Mouse (Mus musculus) lung, postnatal 10 days (tissue): ENCODE measurements around the gene Rbm7.
"Not testable (repeated sequence)": the region's sequence is repeated elsewhere in the genome, so short reads cannot be mapped to it uniquely, and the experiment has no call there.

Experiments
- DNase-seq: peaks from one replicate; pipeline ENCODE4 v3.0.0; 2021

Gene Rbm7

DNA sequence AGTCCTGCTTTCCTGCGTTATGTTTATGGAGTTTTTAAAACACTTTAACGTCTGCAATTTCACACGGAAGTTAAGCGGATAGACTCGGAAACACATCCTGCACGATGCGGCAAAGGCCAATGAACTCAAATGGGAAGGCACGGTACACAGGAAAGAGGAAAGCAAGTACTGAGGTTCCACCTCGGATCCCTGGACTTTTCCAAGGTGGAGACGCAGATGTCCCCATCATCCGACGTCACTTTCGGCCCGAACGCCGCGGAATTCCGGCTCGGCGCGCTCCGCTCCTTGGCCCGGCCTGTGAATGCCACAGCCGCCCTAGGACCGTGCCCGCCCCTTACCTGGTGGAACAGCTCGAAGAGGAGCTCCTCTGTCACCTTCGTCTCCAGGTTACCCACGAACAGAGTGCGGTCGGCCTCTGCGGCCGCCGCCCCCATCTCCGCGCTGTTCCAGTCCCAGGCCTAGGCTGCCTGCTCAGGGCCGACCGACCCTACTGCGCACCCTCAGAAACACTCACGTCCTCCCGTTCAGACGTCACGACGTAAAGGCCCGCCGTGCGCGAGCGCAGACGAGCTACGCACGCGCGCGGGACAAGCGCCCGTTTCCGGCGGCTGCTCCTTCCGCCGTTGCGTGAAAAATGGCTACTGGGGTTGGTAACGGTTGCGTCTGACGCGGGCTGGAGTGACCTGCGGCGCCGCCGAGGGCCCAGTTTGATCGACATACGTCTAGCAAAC is at the start of gene Rbm7, which contains the start of gene Gm5617:
Gene Rbm7, minus strand, starts transcription at position 483 of the 731 bp plus-strand sequence.
Gene Gm5617, plus strand, starts transcription at position 626 of the 731 bp plus-strand sequence.
- peak; percentile 97 for DNase-seq

DNA sequence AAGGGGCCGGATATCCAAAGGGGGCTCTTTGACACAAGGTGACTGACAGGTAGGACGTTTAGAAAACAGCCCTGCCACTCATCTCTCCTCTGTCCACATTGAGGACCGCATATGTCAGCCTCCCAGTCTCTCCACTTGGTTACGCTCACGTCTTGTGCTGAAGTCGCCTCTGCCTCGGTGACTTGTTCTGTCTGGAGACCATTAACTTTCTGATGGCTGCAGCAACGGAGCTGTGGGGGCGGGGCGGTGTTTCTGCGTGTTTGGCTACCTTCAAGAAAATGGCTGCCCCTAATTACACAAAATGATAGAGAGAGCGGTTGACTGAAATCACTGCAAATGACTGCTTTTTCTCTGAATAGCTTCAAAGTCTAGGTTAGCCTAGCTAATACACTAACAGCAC is 43.6 kb upstream of the Rbm7 start:
- no peak for DNase-seq

DNA sequence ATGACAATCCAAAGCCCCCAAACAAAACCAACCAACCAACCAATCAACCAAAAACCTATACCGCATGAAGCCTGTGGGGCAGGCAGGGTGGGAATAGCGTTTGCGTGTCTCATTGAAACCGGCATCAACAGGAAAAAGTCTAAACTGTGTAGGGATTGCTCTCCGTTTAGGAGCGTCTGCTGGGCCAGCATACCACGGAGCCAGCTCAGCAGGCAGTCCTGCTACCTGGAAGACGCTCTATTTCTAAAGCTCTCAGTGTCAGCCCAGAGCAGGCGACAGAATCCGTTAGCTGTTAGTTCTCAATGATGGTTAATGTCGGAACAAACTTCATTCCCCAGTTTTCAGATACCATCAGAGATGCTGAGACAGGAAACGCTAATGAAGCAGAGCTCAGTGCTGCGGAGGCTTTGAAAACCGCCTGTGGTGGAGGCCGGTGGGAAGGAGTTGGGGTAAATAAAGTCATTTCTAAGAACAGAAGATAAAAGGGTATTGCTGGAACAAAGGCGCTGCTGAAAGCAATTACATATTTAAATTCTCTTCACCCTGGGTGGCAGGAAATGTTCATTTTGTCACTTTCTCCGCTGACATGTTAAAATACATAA is 43.0 kb upstream of the Rbm7 start:
- no peak for DNase-seq

DNA sequence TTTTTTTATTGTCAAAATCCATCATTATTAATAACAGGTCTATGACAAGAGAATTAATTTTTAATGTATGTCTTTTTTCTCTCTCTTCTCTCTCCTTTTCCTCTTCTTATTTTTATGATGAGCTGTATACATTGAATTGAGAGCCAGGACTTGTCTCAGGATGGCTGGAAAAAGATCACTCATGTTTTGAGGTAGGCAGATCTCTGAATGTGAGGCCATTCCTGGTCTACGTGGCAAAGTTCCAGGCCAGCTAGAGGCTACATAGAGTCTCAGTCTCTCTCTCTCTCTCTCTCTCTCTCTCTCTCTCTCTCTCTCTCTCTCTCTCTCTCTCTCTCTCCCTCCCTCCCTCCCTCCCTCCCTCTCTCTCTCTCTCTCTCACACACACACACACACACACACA is 42.5 kb upstream of the Rbm7 start:
- DNase-seq = not testable (repeated sequence)

DNA sequence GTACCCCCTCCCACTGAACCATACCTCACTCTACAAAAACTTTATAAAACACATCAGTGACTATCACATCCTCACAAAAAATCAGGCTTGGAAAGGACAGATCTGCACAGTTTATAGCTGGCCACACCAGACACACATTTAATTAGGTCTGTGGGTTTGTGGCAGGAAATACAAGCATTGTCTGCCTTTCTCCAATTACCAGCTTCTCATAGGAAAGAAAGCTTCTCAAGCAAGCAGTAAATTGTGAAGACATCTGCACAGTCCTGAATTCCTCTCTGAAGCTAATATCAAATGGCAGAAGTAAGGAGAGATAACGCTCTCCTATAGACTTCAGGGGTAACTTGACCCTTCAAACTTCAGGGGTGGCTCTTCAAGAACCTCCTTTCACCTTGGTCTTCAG is 41.3 kb upstream of the Rbm7 start:
- no peak for DNase-seq

DNA sequence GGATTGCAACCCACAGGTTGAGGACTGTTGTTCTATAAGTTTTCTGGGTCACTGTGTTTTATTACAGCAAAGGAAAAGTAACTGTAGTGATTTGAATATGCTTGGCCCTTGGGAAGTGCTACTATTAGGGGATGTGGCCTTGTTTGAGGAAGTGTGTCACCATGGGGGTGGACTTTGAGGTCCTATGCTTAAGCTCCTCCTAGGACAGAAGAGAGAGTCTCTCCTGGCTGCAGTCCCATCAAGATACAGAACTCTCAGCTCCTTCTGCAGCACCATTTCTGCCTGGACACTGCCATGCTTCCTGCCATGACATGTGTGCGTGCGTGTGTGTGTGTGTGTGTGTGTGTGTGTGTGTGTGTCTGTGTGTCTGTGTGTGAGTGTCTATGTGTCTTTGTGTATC is 37.6 kb upstream of the Rbm7 start:
- peak; percentile 7 for DNase-seq

DNA sequence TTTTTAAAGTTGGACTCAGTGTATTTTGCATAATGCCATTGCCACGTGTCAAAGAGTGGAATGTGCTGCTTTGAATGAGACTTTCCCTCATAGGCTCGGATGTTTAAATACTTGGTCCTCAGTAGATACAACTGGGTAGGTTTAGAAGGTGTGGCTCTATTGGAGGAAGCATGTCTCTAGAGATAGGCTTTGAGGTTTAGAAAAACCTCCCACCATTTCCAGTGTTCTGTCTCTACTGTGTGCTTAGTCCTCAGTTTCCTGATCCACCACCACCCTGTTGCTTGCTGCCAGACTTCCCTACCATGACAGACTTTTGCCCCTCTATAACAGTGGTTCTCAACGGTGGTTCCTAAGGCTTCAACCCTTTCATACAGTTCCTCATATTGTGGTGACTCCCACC is 37.1 kb upstream of the Rbm7 start:
- no peak for DNase-seq

DNA sequence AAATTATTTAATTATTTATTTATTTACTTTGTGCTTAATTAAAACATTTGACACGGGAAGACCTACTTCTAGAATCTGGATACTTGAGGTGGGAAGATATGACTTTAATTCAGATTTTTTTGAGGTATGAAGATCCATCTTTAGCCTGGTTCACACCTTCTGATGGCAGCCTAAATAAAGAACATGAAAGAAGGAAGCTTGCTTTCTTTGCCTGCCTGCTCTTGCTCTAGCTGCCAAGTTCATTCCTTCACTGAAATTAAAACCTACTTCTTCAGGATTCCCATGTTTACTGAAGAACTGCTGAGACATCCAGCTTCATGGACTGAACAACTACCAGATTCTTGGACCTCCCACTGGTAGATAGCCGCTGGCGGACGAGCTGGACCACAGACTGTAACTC is 36.2 kb upstream of the Rbm7 start:
- DNase-seq = no peak

DNA sequence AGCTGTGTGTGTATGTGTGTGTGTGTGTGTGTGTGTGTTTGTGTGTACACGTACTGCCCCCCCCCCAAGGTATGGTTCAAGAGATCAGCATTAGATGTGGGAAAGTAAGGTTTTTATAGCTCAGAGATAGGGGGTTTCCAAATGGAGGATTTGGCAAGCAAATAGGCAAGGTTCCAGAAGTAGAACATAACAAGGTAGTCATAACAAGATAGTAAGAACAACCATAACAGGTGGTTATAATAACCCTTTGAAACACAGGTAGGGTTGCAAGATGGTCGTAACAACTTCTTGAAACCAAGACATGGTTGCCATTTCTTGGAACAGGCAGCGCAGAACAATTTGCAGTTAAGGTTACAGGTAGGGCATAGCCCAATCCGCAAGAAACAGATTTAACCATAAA is 31.4 kb upstream of the Rbm7 start:
- no peak for DNase-seq

DNA sequence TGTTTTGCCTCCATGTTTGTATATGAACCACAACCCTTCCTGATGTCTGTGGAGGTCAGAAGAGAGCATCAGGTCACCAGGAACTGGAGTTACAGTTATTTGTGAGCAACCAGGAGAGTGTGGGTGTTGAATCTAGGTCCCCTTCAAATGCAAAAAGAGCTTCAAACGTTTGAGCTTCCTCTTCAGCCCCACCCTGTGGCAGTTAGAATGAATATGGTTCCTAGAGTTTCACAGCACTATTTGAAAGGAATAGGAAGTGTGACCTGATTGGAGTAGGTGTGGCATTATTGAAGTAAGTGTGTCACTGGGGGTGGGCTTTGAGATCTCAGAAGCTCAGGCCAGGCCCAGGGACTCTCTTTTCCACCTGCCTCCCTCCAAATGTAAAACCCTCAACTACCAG is 30.5 kb upstream of the Rbm7 start:
- no peak for DNase-seq

DNA sequence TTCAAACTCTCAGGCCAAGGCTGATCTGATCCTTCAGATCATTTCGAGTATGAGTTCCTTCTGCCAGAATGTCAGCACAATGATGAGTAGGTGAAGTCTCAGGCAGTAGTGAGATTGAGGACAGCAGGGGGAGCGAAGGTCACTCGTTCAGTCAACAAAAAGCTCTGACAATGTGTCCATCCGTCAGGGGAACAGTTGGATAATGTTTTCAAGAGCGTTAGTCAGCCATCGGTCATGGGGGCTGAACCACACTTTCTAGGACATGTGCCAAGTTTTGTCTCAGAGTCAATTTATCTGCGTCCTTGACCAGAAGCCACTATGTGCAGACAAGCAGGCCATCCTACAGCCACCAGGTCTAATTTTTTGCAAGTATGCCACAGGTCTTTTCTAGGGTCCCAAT is 25.3 kb upstream of the Rbm7 start:
- not testable (repeated sequence) for DNase-seq

DNA sequence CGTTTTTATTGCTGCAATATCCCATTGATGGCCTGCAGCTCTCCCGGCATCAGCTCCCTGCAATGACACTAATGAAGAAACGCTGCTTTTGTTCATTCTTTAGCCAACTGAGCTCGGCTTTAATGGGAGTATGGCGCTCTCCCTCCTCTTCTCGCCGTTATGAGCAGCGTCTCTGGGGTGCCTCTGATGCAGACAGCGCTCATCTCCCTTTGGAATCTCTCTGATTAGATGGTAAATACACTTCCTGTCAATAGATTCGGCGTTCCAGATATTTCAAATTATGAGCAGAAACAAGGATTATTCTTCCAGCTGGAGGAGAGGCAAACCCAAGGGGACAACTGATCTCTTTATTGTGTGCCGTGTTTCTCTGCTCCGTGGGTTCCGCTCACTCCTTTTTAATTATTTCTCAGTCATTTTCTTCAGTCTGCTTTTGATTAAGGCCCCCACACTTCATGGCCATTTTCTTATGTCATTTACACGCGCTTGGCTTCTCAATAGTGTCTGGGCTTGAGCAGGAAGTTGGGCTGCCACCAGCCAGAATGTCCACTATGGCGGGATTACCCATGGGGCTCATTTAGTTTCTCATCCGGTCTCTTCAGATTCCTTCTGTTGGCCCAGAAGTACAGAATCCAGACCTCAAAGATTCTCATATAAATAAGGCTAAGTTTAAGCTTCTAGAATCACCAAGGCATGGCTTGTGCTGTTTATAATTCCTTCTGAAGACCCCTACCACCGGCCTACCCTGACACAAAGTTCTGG is 22.5 kb upstream of the Rbm7 start:
- DNase-seq = peak; percentile 9

DNA sequence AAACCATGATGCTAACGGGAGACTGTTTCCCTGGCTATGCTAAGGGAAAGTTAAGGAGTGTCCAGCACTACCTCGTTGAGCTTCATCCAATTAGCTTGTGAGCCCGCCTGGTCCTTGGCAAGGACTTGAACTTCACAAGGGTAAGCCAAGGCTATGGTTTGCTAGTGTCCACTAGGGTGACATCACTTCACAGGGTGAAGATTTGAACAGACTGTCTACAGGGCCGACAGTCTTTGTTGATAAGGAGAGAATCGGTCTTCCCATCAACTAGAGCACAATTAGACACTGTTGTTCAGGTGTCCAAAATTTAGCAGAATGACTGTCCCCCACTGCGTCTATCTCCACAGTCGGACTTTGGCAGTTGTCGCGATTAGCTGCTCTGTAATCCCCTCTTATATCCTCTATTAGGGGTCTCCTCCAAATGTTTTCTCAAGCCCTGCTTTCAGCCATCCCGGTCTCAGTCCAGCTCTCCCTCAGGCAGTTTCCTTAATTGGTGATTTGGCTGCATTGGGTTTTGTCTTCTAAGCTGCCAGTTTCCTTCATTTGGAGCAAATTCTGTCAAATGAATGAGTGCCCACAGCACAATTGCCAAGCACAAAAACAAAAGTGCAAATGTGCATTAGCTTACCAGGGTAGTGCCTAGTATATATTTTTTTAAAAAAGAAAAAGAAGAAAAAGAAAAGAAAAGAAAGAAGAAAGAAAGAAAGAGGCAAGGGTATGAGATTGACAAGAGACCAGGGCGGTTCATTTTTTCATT is 21.7 kb upstream of the Rbm7 start:
- no peak for DNase-seq

DNA sequence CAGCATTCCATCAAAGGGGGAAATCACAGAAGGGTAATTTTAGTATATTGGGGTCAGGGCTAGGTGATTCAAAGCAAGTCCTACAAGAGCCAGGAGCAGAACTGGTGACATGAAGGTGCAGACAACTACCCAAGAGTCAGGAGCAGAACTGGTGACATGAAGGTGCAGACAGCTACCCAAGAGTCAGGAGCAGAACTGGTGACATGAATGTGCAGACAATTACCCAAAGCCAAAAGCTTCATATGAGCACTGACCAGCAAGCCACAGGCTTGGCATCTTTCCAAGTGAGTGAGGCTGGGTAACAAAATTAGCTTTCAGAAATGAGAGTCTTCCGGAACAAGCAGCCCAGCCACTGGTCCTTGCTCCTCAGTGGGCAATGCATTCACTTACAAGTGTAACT is 20.2 kb upstream of the Rbm7 start:
- peak; percentile 25 for DNase-seq

DNA sequence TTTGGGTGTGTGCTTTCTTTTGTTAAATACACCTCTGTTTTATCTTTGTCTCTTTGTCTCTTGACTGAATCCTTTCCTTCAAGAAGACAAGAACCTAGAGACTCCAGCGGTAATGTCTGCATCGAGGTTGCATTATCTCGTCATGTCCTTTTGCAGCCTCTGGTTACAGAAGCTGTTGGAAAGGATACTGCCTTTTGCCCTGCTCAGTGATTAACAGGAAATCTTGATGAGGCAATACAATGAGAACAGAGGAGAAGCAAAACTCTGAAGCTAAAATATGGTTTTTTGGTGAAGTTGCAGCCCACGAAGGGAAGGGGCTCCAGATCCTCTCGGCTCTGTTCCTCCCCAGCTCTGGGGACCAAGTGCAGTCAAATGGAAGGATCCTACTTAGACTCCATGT is 15.0 kb upstream of the Rbm7 start:
- DNase-seq = no peak

DNA sequence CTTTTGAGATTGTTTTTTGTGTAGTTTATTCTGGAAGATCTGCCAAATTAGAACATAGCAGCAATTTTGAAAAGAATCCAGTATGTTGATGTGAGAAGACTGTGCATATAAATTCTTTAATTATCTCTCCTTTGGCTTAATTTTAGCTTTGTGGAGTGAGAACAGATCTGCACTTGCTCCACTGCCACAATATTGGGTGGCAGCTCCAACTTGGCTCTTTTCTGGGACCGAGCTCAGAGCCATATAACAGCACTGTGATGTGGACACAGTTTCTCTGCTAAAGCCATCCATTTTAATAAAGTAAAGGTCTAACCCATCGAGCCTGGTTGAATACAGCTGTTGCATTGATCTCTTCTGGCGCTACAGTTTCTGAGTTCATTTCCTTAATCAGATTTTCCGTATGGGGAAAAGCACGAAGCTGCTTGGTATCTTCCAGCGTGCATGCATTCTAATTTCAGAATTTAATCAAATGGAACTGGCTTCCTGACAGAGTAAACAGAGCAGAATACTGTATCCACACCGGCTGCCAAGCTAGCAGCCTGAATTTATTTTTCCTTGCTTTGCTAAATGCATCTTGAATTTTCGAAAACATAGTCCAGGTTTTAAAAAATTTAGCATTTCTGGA is 9.8 kb upstream of the Rbm7 start:
- no peak for DNase-seq

DNA sequence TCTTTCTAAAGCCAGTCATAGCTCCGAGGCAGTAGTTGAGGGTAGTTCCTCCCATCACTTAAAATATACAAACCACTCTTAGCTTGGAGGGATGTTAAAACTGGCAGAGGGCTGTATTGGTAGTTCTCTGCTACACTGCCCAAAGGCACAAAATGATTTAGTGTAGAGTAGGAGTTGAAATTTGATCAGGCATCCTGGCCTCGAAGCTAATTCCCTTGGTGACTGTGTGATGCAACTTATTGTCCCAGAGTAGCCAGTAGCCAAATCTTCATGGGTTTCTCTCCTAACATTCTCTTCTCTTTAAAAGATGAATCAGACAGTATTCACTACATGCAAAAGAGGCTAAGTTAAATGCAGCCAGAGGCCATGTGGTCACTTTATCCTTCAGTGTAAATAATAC is 7.9 kb upstream of the Rbm7 start:
- DNase-seq = no peak

DNA sequence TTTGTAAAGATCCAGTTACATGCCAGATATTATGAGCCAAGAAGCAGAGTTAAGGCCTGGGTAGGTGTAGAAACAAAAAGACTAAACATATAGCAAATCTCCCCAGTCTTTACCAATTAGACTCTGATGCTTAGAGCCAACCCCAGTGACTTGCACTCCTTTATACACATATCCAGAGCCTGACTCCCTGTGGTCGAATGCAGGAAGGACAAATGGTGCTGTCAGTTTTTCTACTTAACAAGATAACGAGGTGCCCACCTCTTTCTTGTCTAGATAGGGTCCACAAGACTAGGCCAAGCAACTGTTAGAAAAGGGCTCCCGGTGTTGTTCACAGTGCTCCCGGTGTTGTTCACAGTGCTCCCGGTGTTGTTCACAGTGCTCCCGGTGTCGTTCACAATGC is 6.1 kb upstream of the Rbm7 start:
- DNase-seq = no peak

DNA sequence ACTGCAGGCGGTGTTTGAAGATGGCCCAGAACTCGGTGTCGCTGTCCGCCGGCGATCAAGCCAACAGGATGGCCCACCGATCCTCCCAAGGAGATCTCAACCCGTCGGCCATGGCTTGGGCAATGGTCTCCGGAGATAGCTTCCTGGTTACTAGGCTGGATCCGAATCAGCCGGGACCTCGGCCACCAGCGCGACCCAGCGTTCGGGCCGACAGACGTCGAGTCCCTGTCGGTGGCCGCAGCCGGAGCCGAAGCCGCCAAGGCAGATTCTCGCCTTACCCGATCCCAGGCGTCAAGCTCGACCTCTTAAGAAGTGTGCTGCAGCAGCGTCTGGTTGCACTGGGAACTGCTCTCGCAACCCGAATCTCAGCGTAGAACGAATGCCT is 441 bp upstream of the Rbm7 start:
- no peak for DNase-seq

DNA sequence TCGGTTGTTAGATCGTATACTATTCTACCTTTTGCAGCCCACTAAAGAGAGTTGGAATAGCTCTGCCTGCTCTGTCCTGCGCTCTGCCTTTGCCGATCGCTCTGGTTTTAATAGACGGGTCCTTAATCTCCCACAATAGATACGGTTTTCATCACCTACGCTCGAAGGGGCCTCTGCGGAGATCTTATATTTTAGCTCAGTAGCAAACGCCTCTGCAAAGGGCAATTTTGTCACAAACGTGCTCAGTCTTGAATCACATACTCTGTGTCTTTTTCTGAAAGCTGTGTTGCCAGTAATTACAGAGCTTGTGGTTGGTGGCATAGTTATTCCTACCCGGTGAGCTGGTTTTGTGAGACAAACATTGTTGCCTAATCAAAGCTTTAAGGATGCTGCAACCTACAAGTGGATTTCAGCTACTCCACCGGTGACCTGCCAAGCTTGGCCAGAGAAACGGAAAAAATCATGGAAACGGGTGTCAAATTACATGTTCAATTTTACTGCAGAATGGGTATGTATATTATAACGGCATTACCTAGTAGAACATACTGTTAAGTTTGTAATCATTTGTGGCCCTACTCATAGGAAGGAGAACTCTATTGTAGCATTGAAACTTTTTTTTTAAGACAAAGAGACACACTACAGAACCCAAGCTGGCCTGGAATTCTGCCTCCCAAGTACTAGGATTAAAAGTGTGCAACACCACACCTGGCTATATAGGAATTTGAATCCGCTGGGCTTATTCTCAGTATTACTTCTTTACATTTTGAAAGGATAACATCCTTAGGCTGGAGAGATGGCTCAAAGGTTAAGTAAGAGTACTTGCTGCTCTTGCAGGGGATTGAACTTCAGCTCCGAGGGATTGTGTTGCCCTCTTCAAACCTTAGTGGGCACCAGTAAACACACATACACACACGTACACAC is 13.6 kb downstream of the Rbm7 start:
- DNase-seq = peak; percentile 30

DNA sequence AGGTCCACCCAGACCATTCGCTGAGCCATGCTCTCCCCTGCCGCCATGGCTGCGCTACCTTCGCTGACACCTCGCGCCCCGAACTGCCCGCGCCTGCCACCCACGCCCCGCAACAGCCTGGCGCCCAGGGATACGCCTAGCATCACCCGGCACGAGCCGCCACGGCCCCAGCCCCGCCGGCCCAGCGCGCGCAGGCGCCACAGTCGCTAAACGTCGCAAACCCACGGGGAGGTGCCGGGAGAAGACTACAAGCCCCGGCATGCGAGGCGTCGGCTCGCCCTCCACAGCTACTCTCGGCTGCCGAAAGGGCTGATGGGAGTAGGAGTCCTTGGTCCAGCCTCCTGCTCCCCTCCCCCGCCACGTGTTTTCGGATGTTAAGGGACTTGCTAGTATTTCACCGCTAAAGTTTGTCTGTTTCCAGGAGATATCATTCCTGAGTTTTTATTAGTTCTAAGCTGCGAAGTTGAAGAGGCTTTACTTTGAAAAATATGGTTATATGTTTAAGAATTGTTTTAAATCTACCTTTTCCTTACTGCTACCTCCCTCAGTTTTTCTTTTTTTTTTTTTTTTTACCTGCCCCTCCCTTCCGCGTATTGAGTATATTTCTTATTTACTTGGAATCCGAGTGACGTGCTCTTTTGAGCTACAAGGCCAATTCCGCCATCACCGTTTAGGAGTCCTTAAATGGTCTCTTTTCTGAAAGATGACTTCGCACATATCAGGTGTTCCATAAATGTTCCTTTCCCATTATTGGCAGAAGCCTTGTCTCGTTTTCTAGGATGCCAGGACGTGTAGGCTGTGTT is 14.5 kb downstream of the Rbm7 start, which contains the start of gene Rexo2:
Gene Rexo2, minus strand, starts transcription at position 213 of the 803 bp plus-strand sequence.
- DNase-seq = peak; percentile 98
